Mouse (Mus musculus): ENCODE measurements around the gene Retreg3. TPM values are rescaled to one million over a fixed set of nuclear protein-coding genes. Genes with fewer than 3 reads are reported as not detected.

Retreg3 gene
- total and polyA plus RNA-seq, 3 experiments, result 17.0 to 23.4 TPM; not detected in 1

GRCm38 (mm10) chr11:101137000-101137399 lies 17.3 kb upstream of the Retreg3 start:
- Histone ChIP-seq H3K27me3 (ENCODE audit: control insufficient read depth in 1 of 2, insufficient read depth in 2 of 2, low read length in 2 of 2) (peaks cover 0 to 3% of the 10 kb centered on the region in 2 experiments; a peak in 1 of 4 replicates), H3K4me3 (ENCODE audit: control insufficient read depth in 1 of 2, insufficient read depth in 1 of 2, low read depth in 2 of 2, low read length in 2 of 2) (no peak overlapping the region), H3K27ac (ENCODE audit: control insufficient read depth, low read depth, low read length) (no peak overlapping the region), H3K79me2 (ENCODE audit: control insufficient read depth, insufficient read depth, low read length, poor library complexity) (no peaks in the 10 kb centered on the region), H3K4me1 (ENCODE audit: control insufficient read depth in 1 of 2, insufficient read depth in 2 of 2, low read length in 2 of 2) (peaks cover 0 to 18% of the 10 kb centered on the region in 2 experiments; a peak in 2 of 4 replicates), H3K36me3 (ENCODE audit: control insufficient read depth in 1 of 2, insufficient read depth in 2 of 2, low read length in 2 of 2) (peaks cover 0 to 3% of the 10 kb centered on the region in 2 experiments; a peak in 1 of 4 replicates), H3K9me3 (replicated peaks; ENCODE audit: insufficient read depth, low read length) (no peaks in the 10 kb centered on the region), H3K9ac (ENCODE audit: control insufficient read depth, low read depth, low read length, poor library complexity, severe bottlenecking) (no peak overlapping the region)
- TF ChIP-seq BHLHE40 (IDR thresholded peaks at IDR 0.05; ENCODE audit: borderline replicate concordance, low read depth, low read length) (no peak), ZNF384 (IDR thresholded peaks at IDR 0.05; ENCODE audit: low read depth, low read length) (no peak), E2F4 (IDR thresholded peaks at IDR 0.05; ENCODE audit: borderline replicate concordance, low read depth, low read length) (no peak), KAT2A (conservative IDR thresholded peaks at IDR 0.05; ENCODE audit: low read depth, low read length) (no peak), RCOR1 (IDR thresholded peaks at IDR 0.05; ENCODE audit: low read depth, low read length) (no peak), GATA1 (IDR thresholded peaks at IDR 0.05; ENCODE audit: low read depth, low read length) (no peak), MYC (IDR thresholded peaks at IDR 0.05; ENCODE audit: low read depth, low read length) (no peak), GABPA (IDR thresholded peaks at IDR 0.05; ENCODE audit: low read depth, low read length) (no peak), EP300 (IDR thresholded peaks at IDR 0.05; ENCODE audit: low read depth in 1 of 2, low read length in 2 of 2) (no peak)
- no peak for DNase-seq (ENCODE audit: low read depth, low spot score)

GRCm38 (mm10) chr11:101134217-101134865 lies 14.6 kb upstream of the Retreg3 start:
- Histone ChIP-seq H3K4me1 (ENCODE audit: control insufficient read depth in 1 of 2, insufficient read depth in 2 of 2, low read length in 2 of 2) (peaks cover 3 to 21% of the 10 kb centered on the region in 2 experiments; a peak in 3 of 4 replicates), H3K9ac (ENCODE audit: control insufficient read depth, low read depth, low read length, poor library complexity, severe bottlenecking) (no peak overlapping the region), H3K9me3 (replicated peaks; ENCODE audit: insufficient read depth, low read length) (no peaks in the 10 kb centered on the region), H3K4me3 (ENCODE audit: control insufficient read depth in 1 of 2, insufficient read depth in 1 of 2, low read depth in 2 of 2, low read length in 2 of 2) (no peak overlapping the region), H3K36me3 (ENCODE audit: control insufficient read depth in 1 of 2, insufficient read depth in 2 of 2, low read length in 2 of 2) (peaks cover 0 to 7% of the 10 kb centered on the region in 2 experiments; a peak in 1 of 4 replicates), H3K27ac (ENCODE audit: control insufficient read depth, low read depth, low read length) (no peak overlapping the region), H3K79me2 (ENCODE audit: control insufficient read depth, insufficient read depth, low read length, poor library complexity) (no peaks in the 10 kb centered on the region), H3K27me3 (ENCODE audit: control insufficient read depth in 1 of 2, insufficient read depth in 2 of 2, low read length in 2 of 2) (no peaks in the 10 kb centered on the region)
- DNase-seq (ENCODE audit: low read depth, low spot score), result no peak
- TF ChIP-seq UBTF (IDR thresholded peaks at IDR 0.05; ENCODE audit: borderline replicate concordance, insufficient read depth, low read depth, low read length) (no peak), MYB (IDR thresholded peaks at IDR 0.05; ENCODE audit: low read depth, low read length) (no peak), RCOR1 (IDR thresholded peaks at IDR 0.05; ENCODE audit: low read depth, low read length) (no peak), CHD2 (IDR thresholded peaks at IDR 0.05; ENCODE audit: low read length) (no peak)

GRCm38 (mm10) chr11:101133037-101133436 lies 13.3 kb upstream of the Retreg3 start:
- Histone ChIP-seq H3K9me3 (replicated peaks; ENCODE audit: insufficient read depth, low read length) (no peaks in the 10 kb centered on the region), H3K4me1 (ENCODE audit: control insufficient read depth in 1 of 2, insufficient read depth in 2 of 2, low read length in 2 of 2) (peaks cover 3 to 13% of the 10 kb centered on the region in 2 experiments; a peak in 3 of 4 replicates), H3K27me3 (ENCODE audit: control insufficient read depth in 1 of 2, insufficient read depth in 2 of 2, low read length in 2 of 2) (no peaks in the 10 kb centered on the region), H3K79me2 (ENCODE audit: control insufficient read depth, insufficient read depth, low read length, poor library complexity) (no peaks in the 10 kb centered on the region), H3K9ac (ENCODE audit: control insufficient read depth, low read depth, low read length, poor library complexity, severe bottlenecking) (no peak overlapping the region), H3K27ac (ENCODE audit: control insufficient read depth, low read depth, low read length) (no peak overlapping the region), H3K4me3 (ENCODE audit: control insufficient read depth in 1 of 2, insufficient read depth in 1 of 2, low read depth in 2 of 2, low read length in 2 of 2) (no peak overlapping the region), H3K36me3 (ENCODE audit: control insufficient read depth in 1 of 2, insufficient read depth in 2 of 2, low read length in 2 of 2) (peaks cover 0 to 7% of the 10 kb centered on the region in 2 experiments; a peak in 1 of 4 replicates)
- TF ChIP-seq MEF2A (IDR thresholded peaks at IDR 0.05; ENCODE audit: extremely low read depth, insufficient replicate concordance, low read depth, low read length, poor library complexity, severe bottlenecking) (no peak), MAFK (IDR thresholded peaks at IDR 0.05; ENCODE audit: borderline replicate concordance, low read depth, low read length) (no peak), EP300 (IDR thresholded peaks at IDR 0.05; ENCODE audit: low read depth in 1 of 2, low read length in 2 of 2) (0 out of 4 replicates have a peak, but pooled peaks of 1 of the 2 experiments have one; percentile 17), CHD1 (IDR thresholded peaks at IDR 0.05; ENCODE audit: low read depth, low read length) (no peak), ZMIZ1 (IDR thresholded peaks at IDR 0.05; ENCODE audit: low read depth, low read length) (no peak), RAD21 (IDR thresholded peaks at IDR 0.05; ENCODE audit: low read depth, low read length) (no peak), ZC3H11A (IDR thresholded peaks at IDR 0.05; ENCODE audit: low read depth, low read length) (no peak), JUND (IDR thresholded peaks at IDR 0.05; ENCODE audit: low read depth, low read length) (no peak), NRF1 (IDR thresholded peaks at IDR 0.05; ENCODE audit: insufficient read depth, low read depth, low read length, poor library complexity, severe bottlenecking) (no peak), ETS1 (IDR thresholded peaks at IDR 0.05; ENCODE audit: low read depth, low read length) (no peak), GATA1 (IDR thresholded peaks at IDR 0.05; ENCODE audit: low read depth, low read length) (0 out of 2 replicates have a peak, but pooled peaks have one; percentile 40), ZKSCAN1 (IDR thresholded peaks at IDR 0.05; ENCODE audit: low read depth, low read length) (no peak)
- DNase-seq (ENCODE audit: low read depth, low spot score), result no peak

Measured in MEL (cell line).